Mouse (Mus musculus) forebrain, embryonic 13.5 days (tissue): Measurements from ENCODE around the gene Nos2. TPM values are rescaled to one million over a fixed set of nuclear protein-coding genes. Genes with fewer than 3 reads are reported as not detected.

Source experiments
- polyA plus RNA-seq: library from polyadenylated mRNA; unstranded; fragments of >200 nt; fragmentation: Nextera tagmentation; extraction: Ambion mirVana; gene quantifications from 2 replicates; pipeline ENCODE4 v1.2.1, GENCODE M21; 2015

The Nos2 gene
- polyA plus RNA-seq, 1 experiment from 2014 or later, result 0.57 TPM

Other genes with a start within 250 kb of the Nos2 start
- gene Nlk, start 223.4 kb upstream of the Nos2 start, polyA plus RNA-seq, result 34.1 and 34.2 TPM in 2 replicates
- gene Ccnq, start 169.1 kb upstream of the Nos2 start, polyA plus RNA-seq, result 39.5 and 39.8 TPM in 2 replicates
- 24.2 and 25.2 TPM in 2 replicates for gene Lyrm9, start 94.2 kb upstream of the Nos2 start, polyA plus RNA-seq
- 3.8 and 3.9 TPM in 2 replicates for gene Lgals9, start 64.2 kb downstream of the Nos2 start, polyA plus RNA-seq
- gene Ksr1, start 225.6 kb downstream of the Nos2 start, polyA plus RNA-seq, result 4.0 and 4.1 TPM in 2 replicates